ENCODE assay signal across 19 mouse cellular contexts in the genomic region with DNA sequence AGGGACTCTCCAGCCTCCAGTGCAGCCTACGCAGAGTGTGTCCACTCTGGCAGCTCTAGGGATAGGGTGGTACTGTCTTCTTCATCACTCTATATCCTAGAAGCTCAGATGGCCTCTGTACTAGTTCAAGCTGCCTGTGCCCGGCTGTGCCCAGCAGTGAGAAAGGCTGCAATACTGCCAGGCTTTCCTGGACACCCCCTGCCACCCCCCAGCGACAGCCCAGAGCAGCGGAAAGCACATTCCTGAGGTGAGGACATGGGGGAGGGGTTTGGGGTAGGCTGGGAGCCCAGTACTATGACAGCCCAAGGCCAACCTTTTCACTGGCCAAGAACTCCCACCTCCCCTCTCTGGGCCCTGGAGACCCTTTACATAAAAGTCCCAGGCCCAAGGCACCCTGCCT. TPM values are rescaled to one million over a fixed set of nuclear protein-coding genes. Genes with fewer than 3 reads are reported as not detected.
DNase-seq lines count a peak whose midpoint lies in the region; ATAC-seq and TF ChIP-seq lines count a peak whose summit lies in the region.
"Had no signal": no experiment of that assay in that cellular context is flagged by ENCODE, and none has a peak within 500 bp of the region (broad histone marks: within the 10 kb centered on the region; RNA-seq: fewer than 3 reads in every experiment).

No protein-coding gene starts in this region.

- peaks cover 44% of the 10 kb centered on the region for H3K4me1 ChIP-seq in heart, embryonic 13.5 days
- no peaks in the 10 kb centered on the region; the same call in 1 of the 2 replicates for H3K4me1 ChIP-seq in kidney, adult 2 months (ENCODE audit: control insufficient read depth, insufficient read depth, low read length)
- H3K4me1 ChIP-seq in kidney, embryonic 16.5 days (ENCODE audit: insufficient read depth, low read length), result peaks cover 9% of the 10 kb centered on the region
- H3K4me1 ChIP-seq in embryonic facial prominence, embryonic 13.5 days, result peaks cover 21% of the 10 kb centered on the region
- peaks cover 7% of the 10 kb centered on the region; the same call in 1 of the 2 replicates for H3K4me1 ChIP-seq in midbrain, embryonic 14.5 days (ENCODE audit: control insufficient read depth, insufficient read depth, low read length)

- H3K4me2 ChIP-seq in heart, embryonic 13.5 days, result no peak overlapping the region
- no peak overlapping the region for H3K4me2 ChIP-seq in kidney, embryonic 16.5 days (replicated peaks; ENCODE audit: low read depth, low read length)
- no peak overlapping the region for H3K4me2 ChIP-seq in embryonic facial prominence, embryonic 13.5 days
- H3K4me2 ChIP-seq in midbrain, embryonic 14.5 days (ENCODE audit: low read length), result no peak overlapping the region
- H3K4me2 ChIP-seq: embryonic facial prominence, embryonic 12.5 days; hindbrain, embryonic 15.5 days; intestine, embryonic 15.5 days; liver, embryonic 13.5 days; lung, embryonic 14.5 days; midbrain, embryonic 13.5 days had no signal

- H3K36me3 ChIP-seq in heart, embryonic 13.5 days, result peaks cover 7% of the 10 kb centered on the region
- no peaks in the 10 kb centered on the region for H3K36me3 ChIP-seq in kidney, adult 2 months (ENCODE audit: control insufficient read depth, insufficient read depth, low read length)
- 0 out of 2 replicates have a peak, but pooled peaks cover 7% of the 10 kb centered on the region for H3K36me3 ChIP-seq in kidney, embryonic 16.5 days (ENCODE audit: insufficient read depth, low read length)
- peaks cover 21% of the 10 kb centered on the region for H3K36me3 ChIP-seq in embryonic facial prominence, embryonic 13.5 days
- peaks cover 22% of the 10 kb centered on the region for H3K36me3 ChIP-seq in midbrain, embryonic 14.5 days (ENCODE audit: control insufficient read depth, insufficient read depth, low read length)

- DNase-seq in heart, adult 9 months (ENCODE audit: low spot score in 2 of 2), result no peak
- DNase-seq in kidney, adult 2 months, result no peak
- peak; percentile 31 for DNase-seq in adipocyte (ENCODE audit: low spot score)
- no peak for DNase-seq in embryo, embryonic 10.5 days (ENCODE audit: low spot score)
- no peak for DNase-seq in midbrain, embryonic 14.5 days
- DNase-seq: adrenal gland, postnatal 36 days; cerebellum, adult 9-10 months; gastrocnemius, postnatal 10 days; liver, embryonic 13.5 days; lung, embryonic 14.5 days had no signal

- TF ChIP-seq CTCF in kidney, adult 2 months (conservative IDR thresholded peaks at IDR 0.05; ENCODE audit: insufficient read depth, insufficient read length, low read depth, low read length), result no peak

- H3K9me3 ChIP-seq in heart, embryonic 13.5 days, result no peaks in the 10 kb centered on the region
- H3K9me3 ChIP-seq in kidney, embryonic 16.5 days (ENCODE audit: low read length), result no peaks in the 10 kb centered on the region
- H3K9me3 ChIP-seq in embryonic facial prominence, embryonic 13.5 days, result no peaks in the 10 kb centered on the region
- no peaks in the 10 kb centered on the region for H3K9me3 ChIP-seq in midbrain, embryonic 14.5 days (ENCODE audit: control insufficient read depth, low read length)
- H3K9me3 ChIP-seq: embryonic facial prominence, embryonic 12.5 days; hindbrain, embryonic 15.5 days; intestine, embryonic 15.5 days; liver, embryonic 13.5 days; midbrain, embryonic 13.5 days had no signal

- ATAC-seq in heart, embryonic 13.5 days (ENCODE audit: extremely low read depth, insufficient number of reproducible peaks, low FRiP score, low TSS enrichment), result no peak
- no peak for ATAC-seq in kidney, embryonic 16.5 days (ENCODE audit: low FRiP score, low TSS enrichment)
- ATAC-seq in embryonic facial prominence, embryonic 13.5 days (ENCODE audit: insufficient number of reproducible peaks, insufficient read depth, low FRiP score, low TSS enrichment, low read depth), result no peak
- no peak for ATAC-seq in midbrain, embryonic 14.5 days (ENCODE audit: low FRiP score, low TSS enrichment)
- ATAC-seq: forebrain, embryonic 16.5 days; intestine, embryonic 15.5 days; midbrain, embryonic 13.5 days had no signal

- H3K27me3 ChIP-seq in heart, embryonic 13.5 days (replicated peaks), result no peaks in the 10 kb centered on the region
- no peaks in the 10 kb centered on the region for H3K27me3 ChIP-seq in kidney, adult 2 months (replicated peaks; ENCODE audit: control insufficient read depth, insufficient read depth, low read length)
- no peaks in the 10 kb centered on the region for H3K27me3 ChIP-seq in kidney, embryonic 16.5 days (ENCODE audit: insufficient read depth, low read length)
- H3K27me3 ChIP-seq in embryonic facial prominence, embryonic 13.5 days, result no peaks in the 10 kb centered on the region
- no peaks in the 10 kb centered on the region for H3K27me3 ChIP-seq in midbrain, embryonic 14.5 days (ENCODE audit: control insufficient read depth, insufficient read depth, low read length)
- H3K27me3 ChIP-seq: embryonic facial prominence, embryonic 12.5 days; hindbrain, embryonic 15.5 days; intestine, embryonic 15.5 days; liver, embryonic 13.5 days; midbrain, embryonic 13.5 days had no signal

- no peak overlapping the region for H3K4me3 ChIP-seq in heart, embryonic 13.5 days
- H3K4me3 ChIP-seq in kidney, adult 2 months (ENCODE audit: insufficient read depth, low read depth, low read length), result no peak overlapping the region
- H3K4me3 ChIP-seq in kidney, embryonic 16.5 days (ENCODE audit: low read length), result no peak overlapping the region
- H3K4me3 ChIP-seq in embryonic facial prominence, embryonic 13.5 days, result no peak overlapping the region
- no peak overlapping the region for H3K4me3 ChIP-seq in midbrain, embryonic 14.5 days (replicated peaks; ENCODE audit: low read depth, low read length)
- H3K4me3 ChIP-seq: embryonic facial prominence, embryonic 12.5 days; erythroblast, embryonic 14.5 days; hindbrain, embryonic 15.5 days; intestine, embryonic 15.5 days; liver, embryonic 13.5 days; midbrain, embryonic 13.5 days had no signal

- H3K9ac ChIP-seq in heart, embryonic 13.5 days, result peak overlapping the region; percentile 13; the same call in 1 of the 2 replicates
- H3K9ac ChIP-seq in kidney, embryonic 16.5 days (replicated peaks; ENCODE audit: low read length), result no peak overlapping the region
- 0 out of 2 replicates have a peak overlapping the region, but pooled peaks have one; percentile 21 for H3K9ac ChIP-seq in embryonic facial prominence, embryonic 13.5 days
- H3K9ac ChIP-seq in midbrain, embryonic 14.5 days (replicated peaks; ENCODE audit: low read length), result no peak overlapping the region
- H3K9ac ChIP-seq: embryonic facial prominence, embryonic 12.5 days; hindbrain, embryonic 15.5 days; intestine, embryonic 15.5 days; lung, embryonic 14.5 days had no signal

- no peak for TF ChIP-seq POLR2A in kidney, adult 2 months (IDR thresholded peaks at IDR 0.05; ENCODE audit: low read depth, low read length)

- no peak overlapping the region for H3K27ac ChIP-seq in heart, embryonic 13.5 days (replicated peaks)
- H3K27ac ChIP-seq in kidney, adult 2 months (ENCODE audit: insufficient read depth, low read depth, low read length), result peak overlapping the region; percentile 29; the same call in 1 of the 2 replicates
- no peak overlapping the region for H3K27ac ChIP-seq in kidney, embryonic 16.5 days (ENCODE audit: low read length)
- H3K27ac ChIP-seq in embryonic facial prominence, embryonic 13.5 days, result no peak overlapping the region
- no peak overlapping the region for H3K27ac ChIP-seq in midbrain, embryonic 14.5 days (replicated peaks; ENCODE audit: low read depth, low read length)
- H3K27ac ChIP-seq: embryonic facial prominence, embryonic 12.5 days; hindbrain, embryonic 15.5 days; intestine, embryonic 15.5 days; liver, embryonic 13.5 days; midbrain, embryonic 13.5 days had no signal

- WGBS in heart, embryonic 13.5 days, result 51% methylated on average over 4 of the region's 4 CpGs
- WGBS in kidney, adult 2 months, result 58% methylated on average over 4 of the region's 4 CpGs
- 62% methylated on average over 4 of the region's 4 CpGs for WGBS in kidney, embryonic 16.5 days
- 65% methylated on average over 4 of the region's 4 CpGs for WGBS in embryonic facial prominence, embryonic 13.5 days
- WGBS in midbrain, embryonic 14.5 days, result 66% methylated on average over 4 of the region's 4 CpGs

RNA-seq across cellular contexts. Expression of gene Vasn, which starts 4.0 kb away (rescaled TPM):
- polyA plus RNA-seq in heart, embryonic 13.5 days (2015; fragmentation: Nextera tagmentation; extraction: Ambion mirVana), result 15.2 and 15.8 TPM in 2 replicates
- 34.6 and 42.3 TPM in 2 replicates for polyA plus RNA-seq in kidney, adult 2 months (2012; rRNA removed)
- 26.8 TPM in 2 replicates for polyA plus RNA-seq in kidney, embryonic 16.5 days (2015; fragmentation: Nextera tagmentation; extraction: Ambion mirVana)
- polyA plus RNA-seq in embryonic facial prominence, embryonic 13.5 days (2015; fragmentation: Nextera tagmentation; extraction: Ambion mirVana), result 29.2 and 30.2 TPM in 2 replicates
- 3.4 and 3.9 TPM in 2 replicates for polyA plus RNA-seq in midbrain, embryonic 14.5 days (2014; fragmentation: Nextera tagmentation; extraction: Ambion mirVana)

RNA-seq across cellular contexts. Expression of gene Dnaja3, which starts 4.0 kb away (rescaled TPM):
- polyA plus RNA-seq in heart, embryonic 13.5 days (2015; fragmentation: Nextera tagmentation; extraction: Ambion mirVana), result 65.6 and 72.5 TPM in 2 replicates
- polyA plus RNA-seq in kidney, adult 2 months (2012; rRNA removed), result 57.8 and 72.9 TPM in 2 replicates
- polyA plus RNA-seq in kidney, embryonic 16.5 days (2015; fragmentation: Nextera tagmentation; extraction: Ambion mirVana), result 89.6 and 95.3 TPM in 2 replicates
- polyA plus RNA-seq in embryonic facial prominence, embryonic 13.5 days (2015; fragmentation: Nextera tagmentation; extraction: Ambion mirVana), result 54.0 and 58.7 TPM in 2 replicates
- 44.8 and 55.0 TPM in 2 replicates for polyA plus RNA-seq in midbrain, embryonic 14.5 days (2014; fragmentation: Nextera tagmentation; extraction: Ambion mirVana)

RNA-seq across cellular contexts. Expression of gene Pam16, which starts 11.0 kb away (rescaled TPM):
- 136 and 139 TPM in 2 replicates for polyA plus RNA-seq in heart, embryonic 13.5 days (2015; fragmentation: Nextera tagmentation; extraction: Ambion mirVana)
- 27.3 and 41.8 TPM in 2 replicates for polyA plus RNA-seq in kidney, adult 2 months (2012; rRNA removed)
- 67.8 and 80.4 TPM in 2 replicates for polyA plus RNA-seq in kidney, embryonic 16.5 days (2015; fragmentation: Nextera tagmentation; extraction: Ambion mirVana)
- polyA plus RNA-seq in embryonic facial prominence, embryonic 13.5 days (2015; fragmentation: Nextera tagmentation; extraction: Ambion mirVana), result 71.0 and 99.5 TPM in 2 replicates
- 171 and 207 TPM in 2 replicates for polyA plus RNA-seq in midbrain, embryonic 14.5 days (2014; fragmentation: Nextera tagmentation; extraction: Ambion mirVana)

RNA-seq across cellular contexts. Expression of gene Glis2, which starts 41.2 kb away (rescaled TPM):
- 19.9 and 23.5 TPM in 2 replicates for polyA plus RNA-seq in heart, embryonic 13.5 days (2015; fragmentation: Nextera tagmentation; extraction: Ambion mirVana)
- polyA plus RNA-seq in kidney, adult 2 months (2012; rRNA removed), result 210 and 226 TPM in 2 replicates
- 43.6 and 53.6 TPM in 2 replicates for polyA plus RNA-seq in kidney, embryonic 16.5 days (2015; fragmentation: Nextera tagmentation; extraction: Ambion mirVana)
- polyA plus RNA-seq in embryonic facial prominence, embryonic 13.5 days (2015; fragmentation: Nextera tagmentation; extraction: Ambion mirVana), result 25.3 and 31.2 TPM in 2 replicates
- 13.2 and 13.4 TPM in 2 replicates for polyA plus RNA-seq in midbrain, embryonic 14.5 days (2014; fragmentation: Nextera tagmentation; extraction: Ambion mirVana)

RNA-seq across cellular contexts. Expression of gene Coro7, which starts 43.8 kb away (rescaled TPM):
- polyA plus RNA-seq in heart, embryonic 13.5 days (2015; fragmentation: Nextera tagmentation; extraction: Ambion mirVana), result 15.2 and 16.9 TPM in 2 replicates
- polyA plus RNA-seq in kidney, adult 2 months (2012; rRNA removed), result 43.1 and 54.5 TPM in 2 replicates
- polyA plus RNA-seq in kidney, embryonic 16.5 days (2015; fragmentation: Nextera tagmentation; extraction: Ambion mirVana), result 21.4 and 24.0 TPM in 2 replicates
- 16.9 and 17.0 TPM in 2 replicates for polyA plus RNA-seq in embryonic facial prominence, embryonic 13.5 days (2015; fragmentation: Nextera tagmentation; extraction: Ambion mirVana)
- polyA plus RNA-seq in midbrain, embryonic 14.5 days (2014; fragmentation: Nextera tagmentation; extraction: Ambion mirVana), result 23.3 and 25.7 TPM in 2 replicates

Comparison
In these comparisons a context has a peak if more than half of its experiments do, and no peak if none do; other contexts are left out.
1. H3K9ac ChIP-seq: peak in heart, embryonic 13.5 days (single experiment) and embryonic facial prominence, embryonic 13.5 days (single experiment); none in kidney, embryonic 16.5 days (single experiment) and midbrain, embryonic 14.5 days (single experiment).